In the genomic region with DNA sequence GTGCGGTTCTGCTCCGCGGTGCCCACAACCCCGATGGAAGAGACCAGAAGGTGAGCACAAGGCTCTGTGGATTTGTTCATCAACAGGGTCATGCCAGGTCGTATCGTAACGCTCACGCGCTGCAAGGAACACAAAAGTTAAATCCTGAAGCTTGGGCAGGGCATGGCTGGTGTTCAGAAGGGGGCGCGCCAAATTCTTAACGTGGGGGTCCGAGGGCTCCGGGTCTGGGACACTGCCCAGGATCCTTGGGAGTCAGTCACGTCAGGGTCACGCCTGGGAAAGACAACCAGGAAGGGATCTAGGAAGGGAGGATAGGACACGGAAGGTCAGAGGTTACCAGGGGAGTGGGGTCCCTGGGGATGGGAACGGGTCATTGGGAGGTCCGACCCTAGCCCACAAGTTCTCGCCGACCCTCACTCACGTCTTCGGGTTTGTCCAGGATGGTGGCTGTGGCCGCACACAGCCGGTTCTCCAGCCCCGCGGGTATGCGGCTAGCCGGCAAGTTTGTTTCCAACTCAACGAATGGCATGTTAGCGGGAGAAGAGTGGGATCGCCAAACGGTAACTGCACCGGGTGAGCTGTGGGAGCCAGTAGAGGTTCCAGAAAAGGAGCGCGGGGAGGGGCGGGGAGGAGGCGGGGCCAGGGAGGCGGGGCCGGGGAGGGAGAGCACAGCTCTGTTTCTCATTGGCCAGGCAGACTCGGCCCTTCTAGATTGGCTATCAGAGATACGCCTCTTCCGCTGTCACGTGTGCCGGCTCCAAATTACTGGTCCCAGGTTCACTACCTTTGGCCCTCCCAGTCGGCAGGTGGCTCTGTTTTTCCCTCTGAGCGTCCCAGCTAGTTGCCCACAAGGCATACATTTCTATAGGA, we compare ENCODE assay signal across 8 mouse cellular contexts. TPM values are rescaled to one million over a fixed set of nuclear protein-coding genes. Genes with fewer than 3 reads are reported as not detected.
DNase-seq lines count a peak whose midpoint lies in the region; ATAC-seq and TF ChIP-seq lines count a peak whose summit lies in the region.

TSS of gene Ddt (minus strand) at position 620 of the 870 bp plus-strand sequence.

- no peaks in the 10 kb centered on the region for H3K79me2 ChIP-seq in liver, adult 2 months (ENCODE audit: control insufficient read depth, insufficient read depth, low read length)

- H3K4me1 ChIP-seq in heart, embryonic 10.5 days: peaks cover 17% of the 10 kb centered on the region
- H3K4me1 ChIP-seq in kidney, embryonic 16.5 days (ENCODE audit: insufficient read depth, low read length): peaks cover 7% of the 10 kb centered on the region
- no peaks in the 10 kb centered on the region for H3K4me1 ChIP-seq in liver, adult 2 months (ENCODE audit: control insufficient read depth, insufficient read depth, low read length)
- 0 out of 2 replicates have a peak, but pooled peaks cover 6% of the 10 kb centered on the region for H3K4me1 ChIP-seq in stomach, embryonic 14.5 days (ENCODE audit: control insufficient read depth, insufficient read depth, low read length)

- peak; percentile 92 for ATAC-seq in erythroblast, adult 5-6 weeks (replicated peaks; ENCODE audit: low FRiP score, poor library complexity, severe bottlenecking)
- peak; percentile 98 for ATAC-seq in kidney, embryonic 16.5 days (ENCODE audit: low FRiP score, low TSS enrichment)
- peak; percentile 93 for ATAC-seq in stomach, embryonic 14.5 days (ENCODE audit: insufficient number of reproducible peaks, insufficient read depth, low FRiP score, low read depth)

- H3K4me3 ChIP-seq in heart, embryonic 10.5 days: peak within 1 kb of the TSS; percentile 76
- peak within 1 kb of the TSS; percentile 78 for H3K4me3 ChIP-seq in kidney, embryonic 16.5 days (ENCODE audit: low read length)
- peak within 1 kb of the TSS; percentile 79 for H3K4me3 ChIP-seq in liver, adult 2 months (ENCODE audit: insufficient read depth, low read depth, low read length)
- H3K4me3 ChIP-seq in stomach, embryonic 14.5 days (ENCODE audit: low read depth, low read length): peak within 1 kb of the TSS; percentile 52

- TF ChIP-seq POLR2A in liver, adult 2 months (IDR thresholded peaks at IDR 0.05; ENCODE audit: extremely low read depth, insufficient read depth, low read length): peak; percentile 96

- WGBS in heart, embryonic 10.5 days: under 1% methylated on average over 47 of the region's 47 CpGs
- under 1% methylated on average over 46 of the region's 47 CpGs for WGBS in kidney, embryonic 16.5 days
- under 1% methylated on average over 47 of the region's 47 CpGs for WGBS in liver, adult 2 months
- under 1% methylated on average over 47 of the region's 47 CpGs for WGBS in stomach, embryonic 14.5 days

- TF ChIP-seq CTCF in liver, adult 2 months (IDR thresholded peaks at IDR 0.05; ENCODE audit: low read depth, low read length): peak; percentile 61

- H3K27me3 ChIP-seq in heart, embryonic 10.5 days (ENCODE audit: insufficient read depth, poor library complexity, severe bottlenecking): peaks cover 9% of the 10 kb centered on the region; the same call in 1 of the 2 replicates
- no peaks in the 10 kb centered on the region for H3K27me3 ChIP-seq in kidney, embryonic 16.5 days (ENCODE audit: insufficient read depth, low read length)
- H3K27me3 ChIP-seq in liver, adult 2 months (ENCODE audit: control insufficient read depth, insufficient read depth, low read length): no peaks in the 10 kb centered on the region
- no peaks in the 10 kb centered on the region for H3K27me3 ChIP-seq in stomach, embryonic 14.5 days (ENCODE audit: control insufficient read depth, insufficient read depth, low read length)

- peak within 1 kb of the TSS; percentile 80 for H3K9ac ChIP-seq in kidney, embryonic 16.5 days (replicated peaks; ENCODE audit: low read length)
- peak within 1 kb of the TSS; percentile 86 for H3K9ac ChIP-seq in liver, adult 2 months (ENCODE audit: low read depth, low read length)
- peak within 1 kb of the TSS; percentile 39; the same call in 1 of the 2 replicates for H3K9ac ChIP-seq in stomach, embryonic 14.5 days (replicated peaks; ENCODE audit: low read depth, low read length)

- no peaks in the 10 kb centered on the region for H3K36me3 ChIP-seq in heart, embryonic 10.5 days
- H3K36me3 ChIP-seq in kidney, embryonic 16.5 days (ENCODE audit: insufficient read depth, low read length): no peaks in the 10 kb centered on the region
- peaks cover 5% of the 10 kb centered on the region for H3K36me3 ChIP-seq in liver, adult 2 months (ENCODE audit: control insufficient read depth, insufficient read depth, low read length)
- no peaks in the 10 kb centered on the region for H3K36me3 ChIP-seq in stomach, embryonic 14.5 days (ENCODE audit: control insufficient read depth, insufficient read depth, low read length)

- peak; percentile 81 for DNase-seq in B cell, adult 2 months
- DNase-seq in brain, adult 2 months (ENCODE audit: low read depth, low spot score): peak; percentile 99
- DNase-seq in heart, embryonic 10.5 days (ENCODE audit: low spot score): peak; percentile 98
- peak; percentile 95 for DNase-seq in liver, adult 2 months (ENCODE audit: extremely low read depth, low read depth, low spot score)
- DNase-seq in naive thymus-derived CD4-positive, alpha-beta T cell, adult 2 months (ENCODE audit: low read depth): peak; percentile 91

- H3K9me3 ChIP-seq in heart, embryonic 10.5 days: no peaks in the 10 kb centered on the region
- no peaks in the 10 kb centered on the region for H3K9me3 ChIP-seq in kidney, embryonic 16.5 days (ENCODE audit: low read length)
- H3K9me3 ChIP-seq in stomach, embryonic 14.5 days (ENCODE audit: control insufficient read depth, low read depth, low read length): no peaks in the 10 kb centered on the region

- H3K4me2 ChIP-seq in kidney, embryonic 16.5 days (replicated peaks; ENCODE audit: low read depth, low read length): peak within 1 kb of the TSS; percentile 98
- peak within 1 kb of the TSS; percentile 98 for H3K4me2 ChIP-seq in stomach, embryonic 14.5 days (replicated peaks; ENCODE audit: low read depth, low read length)

- H3K27ac ChIP-seq in heart, embryonic 10.5 days: peak within 1 kb of the TSS; percentile 76
- peak within 1 kb of the TSS; percentile 84 for H3K27ac ChIP-seq in kidney, embryonic 16.5 days (ENCODE audit: low read length)
- peak within 1 kb of the TSS; percentile 86 for H3K27ac ChIP-seq in liver, adult 2 months (replicated peaks; ENCODE audit: insufficient read depth, low read depth, low read length)
- peak within 1 kb of the TSS; percentile 18; the same call in 1 of the 2 replicates for H3K27ac ChIP-seq in stomach, embryonic 14.5 days (ENCODE audit: low read length)

RNA-seq across cellular contexts. Expression of gene Ddt, which starts in this region (rescaled TPM):
- total RNA-seq in erythroblast, adult 5-6 weeks (2015; ENCODE audit: low replicate concordance): 5.4 TPM in 1 of 2 replicates, not detected in the other
- 4.6 and 5.0 TPM in 2 replicates for total RNA-seq in erythroblast, adult 5-6 weeks (2017; ENCODE audit: low replicate concordance)
- polyA plus RNA-seq in heart, embryonic 10.5 days (2016; fragmentation: Nextera tagmentation; extraction: Ambion mirVana): 51.9 and 108 TPM in 2 replicates
- 80.2 and 86.9 TPM in 2 replicates for polyA plus RNA-seq in kidney, embryonic 16.5 days (2015; fragmentation: Nextera tagmentation; extraction: Ambion mirVana)
- total RNA-seq in liver, adult 2 months (2014; rRNA removed): 347 and 388 TPM in 2 replicates
- 898 and 914 TPM in 2 replicates for polyA plus RNA-seq in liver, adult 2 months (2012; rRNA removed)
- polyA plus RNA-seq in stomach, embryonic 14.5 days (2014; fragmentation: Nextera tagmentation; extraction: Ambion mirVana): 65.3 and 65.5 TPM in 2 replicates

Comparison
In these comparisons a context has a peak if more than half of its experiments do, and no peak if none do; other contexts are left out.
1. Peak in every context shown above with its lines: DNase-seq, ATAC-seq, H3K4me3 ChIP-seq and H3K27ac ChIP-seq.
2. RNA of gene Ddt (total RNA-seq): 347 to 388 TPM in liver, adult 2 months; 4.6 to 5.4 TPM in erythroblast, adult 5-6 weeks; every median in the first group is over 10 times any median in the second.
3. H3K27ac ChIP-seq: peak in every context shown above with its lines; median percentile 86 in liver, adult 2 months; 84 in kidney, embryonic 16.5 days; 76 in heart, embryonic 10.5 days; 18 in stomach, embryonic 14.5 days.